Mouse (Mus musculus) heart, postnatal 0 days (tissue): ENCODE measurements around the gene Vmn1r52. TPM values are rescaled to one million over a fixed set of nuclear protein-coding genes. Genes with fewer than 3 reads are reported as not detected.
"Not testable (repeated sequence)": the region's sequence is repeated elsewhere in the genome, so short reads cannot be mapped to it uniquely, and the experiment has no call there.

Experiments
- ATAC-seq: fragments of 200-750 bp; cut with Nextera tagmentation; 2 replicates; pipeline ENCODE4 v1.8.0; 2017; ENCODE audit warnings: low read depth, moderate number of reproducible peaks, moderate library complexity; ENCODE audit not compliant: insufficient read depth
- DNase-seq: peaks from one replicate; pipeline ENCODE4 v3.0.0-alpha.2; 2016; ENCODE audit warnings: low spot score
- H3K27ac ChIP-seq: fragments of 300-500 bp; sonication (generic); 2 replicates; pipeline ENCODE4 v1.5.1; 2014; ENCODE audit warnings: low read depth, mild to moderate bottlenecking
- H3K27me3 ChIP-seq: fragments of 300-500 bp; sonication (generic); 2 replicates; pipeline ENCODE4 v1.6.1; 2014; ENCODE audit warnings: low read length, mixed read lengths; ENCODE audit not compliant: control insufficient read depth, insufficient read depth
- H3K36me3 ChIP-seq: fragments of 300-500 bp; sonication (generic); replicated peaks from 2 replicates; pipeline ENCODE4 v1.6.1; 2014; ENCODE audit warnings: low read length, mixed read lengths; ENCODE audit not compliant: control insufficient read depth, insufficient read depth
- H3K4me1 ChIP-seq: fragments of 300-500 bp; sonication (generic); 2 replicates; pipeline ENCODE4 v1.6.1; 2014; ENCODE audit warnings: antibody characterized with exemption; ENCODE audit not compliant: control insufficient read depth, insufficient read depth
- H3K4me2 ChIP-seq: fragments of 300-500 bp; sonication (generic); 2 replicates; pipeline ENCODE4 v1.6.1; 2014; ENCODE audit warnings: low read depth, mild to moderate bottlenecking, low read length, moderate library complexity
- H3K4me3 ChIP-seq: fragments of 300-500 bp; sonication (generic); 2 replicates; pipeline ENCODE4 v1.5.1; 2014; ENCODE audit warnings: low read depth, low read length
- H3K9ac ChIP-seq: fragments of 300-500 bp; sonication (generic); replicated peaks from 2 replicates; pipeline ENCODE4 v1.6.1; 2014; ENCODE audit warnings: low read depth, low read length, mixed read lengths
- H3K9me3 ChIP-seq: fragments of 300-500 bp; sonication (generic); replicated peaks from 2 replicates; pipeline ENCODE4 v1.6.1; 2016; ENCODE audit warnings: low read length; ENCODE audit not compliant: control insufficient read depth
- CTCF ChIP-seq: IDR thresholded peaks from 2 replicates; pipeline ENCODE4 v1.5.1; 2016; ENCODE audit warnings: antibody characterized with exemption, control low read depth, low read depth
- EP300 ChIP-seq: IDR thresholded peaks from 2 replicates; pipeline ENCODE4 v1.6.1; 2016; ENCODE audit warnings: antibody characterized with exemption, low read depth
- WGBS: fragments of 180-500 bp; shearing (Covaris S2); extraction: QIAGEN DNeasy Blood & Tissue Kit; methylation state at CpG from one replicate; pipeline ENCODE4 v1.1.7; 2014; 5-methylcytosine and 5-hydroxymethylcytosine counted together
- polyA plus RNA-seq: library from polyadenylated mRNA; unstranded; fragments of >200 nt; fragmentation: Nextera tagmentation; extraction: Ambion mirVana; gene quantifications from 2 replicates; pipeline ENCODE4 v1.2.1, GENCODE M21; 2015
- total RNA-seq: library from RNA; depleted of rRNA; stranded (reverse); fragments of >200 nt; gene quantifications from 2 replicates; pipeline ENCODE4 v1.2.3, GENCODE M21; 2014; ENCODE audit warnings: low replicate concordance; rRNA removed

Vmn1r52 gene
- total RNA-seq (not detected in 2 replicates), polyA plus RNA-seq (not detected in 2 replicates)

GRCm38 (mm10) chr6:90174508-90174907 lies at the start of gene Vmn1r52:
TSS of gene Vmn1r52 (plus strand) at chr6:90174808.
- Histone ChIP-seq H3K4me1 (no peaks in the 10 kb centered on the region), H3K9ac (no peak within 1 kb of the TSS), H3K4me3 (no peak within 1 kb of the TSS), H3K9me3 (no peaks in the 10 kb centered on the region), H3K27me3 (no peaks in the 10 kb centered on the region), H3K27ac (no peak within 1 kb of the TSS), H3K4me2 (no peak within 1 kb of the TSS), H3K36me3 (no peaks in the 10 kb centered on the region)
- ATAC-seq = no peak
- no peak for DNase-seq
- TF ChIP-seq CTCF (no peak), EP300 (no peak)
- 45% methylated on average over 2 of the region's 2 CpGs for WGBS

- H3K4me1 ChIP-seq = no peaks in the 10 kb centered on the region
- H3K27ac ChIP-seq = no peak overlapping the region
- WGBS = 74% methylated on average over 3 of the region's 3 CpGs
- no peaks in the 10 kb centered on the region for H3K9me3 ChIP-seq
- H3K36me3 ChIP-seq = no peaks in the 10 kb centered on the region
- no peak for DNase-seq
- no peak for ATAC-seq
- H3K4me3 ChIP-seq = no peak overlapping the region
- H3K9ac ChIP-seq = no peak overlapping the region
- no peaks in the 10 kb centered on the region for H3K27me3 ChIP-seq
- TF ChIP-seq EP300 (no peak), CTCF (no peak)
- no peak overlapping the region for H3K4me2 ChIP-seq
Observed at GRCm38 (mm10) chr6:90160139-90160538, 14.5 kb upstream of the Vmn1r52 start.

DNA sequence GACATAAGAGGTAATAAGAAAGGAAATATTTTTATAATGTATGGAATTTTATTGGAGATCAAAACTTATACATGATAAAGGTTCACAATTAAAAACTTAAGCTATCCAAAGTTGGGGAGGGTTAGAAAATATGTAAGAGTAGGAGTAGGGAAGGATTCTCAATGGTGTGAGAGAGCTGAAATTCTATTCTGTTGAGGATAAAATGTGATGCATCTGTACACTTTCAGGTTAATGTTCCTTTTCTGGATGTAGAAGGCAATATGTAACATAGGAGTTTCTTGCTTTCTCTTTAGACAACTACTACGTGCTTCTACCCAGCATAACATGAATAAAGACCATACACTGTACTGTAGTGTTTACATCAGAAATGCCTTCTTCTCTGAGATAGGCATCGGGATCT lies 27.9 kb downstream of the Vmn1r52 start, which contains the start of gene V1ra8:
V1ra8 (plus strand) TSS at position 301 of the 400 bp plus-strand sequence.
- H3K36me3 ChIP-seq, H3K4me2 ChIP-seq, H3K4me1 ChIP-seq, ATAC-seq, H3K9ac ChIP-seq, H3K27me3 ChIP-seq, H3K27ac ChIP-seq, DNase-seq, H3K4me3 ChIP-seq, H3K9me3 ChIP-seq: not testable (repeated sequence)
- WGBS = 49% methylated on average over 2 of the region's 2 CpGs

- no peak for TF ChIP-seq EP300
- TF ChIP-seq CTCF = no peak
- no peak for DNase-seq
Observed at GRCm38 (mm10) chr6:90224338-90224737, 49.7 kb downstream of the Vmn1r52 start, which contains the start of gene Vmn1r53. TSS of gene Vmn1r53 (minus strand) at chr6:90224438.

More at GRCm38 (mm10) chr6:90224338-90224737, 49.7 kb downstream of the Vmn1r52 start, which contains the start of gene Vmn1r53:
- no peaks in the 10 kb centered on the region for H3K27me3 ChIP-seq
- no peak within 1 kb of the TSS for H3K27ac ChIP-seq
- no peaks in the 10 kb centered on the region for H3K4me1 ChIP-seq
- H3K9me3 ChIP-seq = 0 out of 2 replicates have a peak, but pooled peaks cover 3% of the 10 kb centered on the region
- WGBS = 62% methylated on average over 1 of the region's 1 CpGs
- ATAC-seq = no peak
- H3K36me3 ChIP-seq = no peaks in the 10 kb centered on the region
- no peak within 1 kb of the TSS for H3K4me3 ChIP-seq
- no peak within 1 kb of the TSS for H3K9ac ChIP-seq
- H3K4me2 ChIP-seq = no peak within 1 kb of the TSS

Other genes with a start within 250 kb of the Vmn1r52 start
- gene Vmn1r45, start 234.2 kb upstream of the Vmn1r52 start, total RNA-seq = not detected in 2 replicates
- not detected in 2 replicates for gene Vmn1r45, start 234.2 kb upstream of the Vmn1r52 start, polyA plus RNA-seq
- gene Vmn1r46, start 205.5 kb upstream of the Vmn1r52 start, total RNA-seq = not detected in 2 replicates
- gene Vmn1r46, start 205.5 kb upstream of the Vmn1r52 start, polyA plus RNA-seq = not detected in 2 replicates
- not detected in 2 replicates for gene Vmn1r47, start 158.7 kb upstream of the Vmn1r52 start, total RNA-seq
- gene Vmn1r47, start 158.7 kb upstream of the Vmn1r52 start, polyA plus RNA-seq = not detected in 2 replicates
- gene Vmn1r48, start 138.0 kb upstream of the Vmn1r52 start, total RNA-seq = not detected in 2 replicates
- gene Vmn1r48, start 138.0 kb upstream of the Vmn1r52 start, polyA plus RNA-seq = not detected in 2 replicates
- not detected in 2 replicates for gene Vmn1r49, start 96.3 kb upstream of the Vmn1r52 start, total RNA-seq
- gene Vmn1r49, start 96.3 kb upstream of the Vmn1r52 start, polyA plus RNA-seq = not detected in 2 replicates
- gene Vmn1r50, start 73.4 kb upstream of the Vmn1r52 start, total RNA-seq = not detected in 2 replicates
- gene Vmn1r50, start 73.4 kb upstream of the Vmn1r52 start, polyA plus RNA-seq = not detected in 2 replicates
- not detected in 2 replicates for gene Vmn1r51, start 52.2 kb upstream of the Vmn1r52 start, total RNA-seq
- not detected in 2 replicates for gene Vmn1r51, start 52.2 kb upstream of the Vmn1r52 start, polyA plus RNA-seq
- not detected in 2 replicates for gene V1ra8, start 28.0 kb downstream of the Vmn1r52 start, total RNA-seq
- not detected in 2 replicates for gene V1ra8, start 28.0 kb downstream of the Vmn1r52 start, polyA plus RNA-seq
- gene Vmn1r53, start 49.6 kb downstream of the Vmn1r52 start, total RNA-seq = not detected in 2 replicates
- gene Vmn1r53, start 49.6 kb downstream of the Vmn1r52 start, polyA plus RNA-seq = not detected in 2 replicates
- gene Vmn1r54, start 71.5 kb downstream of the Vmn1r52 start, total RNA-seq = not detected in 2 replicates
- gene Vmn1r54, start 71.5 kb downstream of the Vmn1r52 start, polyA plus RNA-seq = not detected in 2 replicates
- gene BC048671, start 126.4 kb downstream of the Vmn1r52 start, total RNA-seq = not detected in 2 replicates
- not detected in 2 replicates for gene BC048671, start 126.4 kb downstream of the Vmn1r52 start, polyA plus RNA-seq
- not detected in 2 replicates for gene Chst13, start 150.4 kb downstream of the Vmn1r52 start, total RNA-seq
- gene Chst13, start 150.4 kb downstream of the Vmn1r52 start, polyA plus RNA-seq = not detected in 2 replicates
- gene Uroc1, start 158.5 kb downstream of the Vmn1r52 start, total RNA-seq = not detected in 2 replicates
- not detected in 2 replicates for gene Uroc1, start 158.5 kb downstream of the Vmn1r52 start, polyA plus RNA-seq
- gene Zxdc, start 194.7 kb downstream of the Vmn1r52 start, total RNA-seq = 21.9 and 40.3 TPM in 2 replicates
- 5.0 and 5.2 TPM in 2 replicates for gene Zxdc, start 194.7 kb downstream of the Vmn1r52 start, polyA plus RNA-seq